Mouse (Mus musculus) C2C12 (cell line): Measurements from ENCODE around the gene Gm21885.

Source experiments
- CTCF ChIP-seq: IDR thresholded peaks from one replicate; pipeline ENCODE4 v1.5.1; 2011; ENCODE audit not compliant: control insufficient read depth, insufficient read depth, insufficient read length
- MAX ChIP-seq: IDR thresholded peaks from one replicate; pipeline ENCODE4 v1.6.1; 2011; ENCODE audit warnings: mild to moderate bottlenecking, control low read depth
- MYOD1 ChIP-seq: IDR thresholded peaks from one replicate; pipeline ENCODE4 v1.6.1; 2011; ENCODE audit warnings: low read depth; ENCODE audit not compliant: control insufficient read depth, insufficient read length
- MYOG ChIP-seq: IDR thresholded peaks from one replicate; pipeline ENCODE4 v1.6.1; 2011; ENCODE audit not compliant: control insufficient read depth, insufficient read length; ENCODE audit errors: extremely low read depth
- USF1 ChIP-seq: IDR thresholded peaks from one replicate; pipeline ENCODE4 v1.6.1; 2011; ENCODE audit warnings: low read depth, mild to moderate bottlenecking, control low read depth, moderate library complexity

GRCm38 (mm10) chr11:94245955-94246788 is 35.5 kb upstream of the Gm21885 start, which contains the start of gene Wfikkn2:
- TF ChIP-seq MYOG (no peak), CTCF (no peak), MYOD1 (no peak), USF1 (peak; percentile 47), MAX (no peak)
